Mouse (Mus musculus) midbrain, embryonic 12.5 days (tissue): ENCODE data around the gene Rnf213. TPM values are rescaled to one million over a fixed set of nuclear protein-coding genes. Genes with fewer than 3 reads are reported as not detected.
"Not testable (repeated sequence)": the region's sequence is repeated elsewhere in the genome, so short reads cannot be mapped to it uniquely, and the experiment has no call there.

Experiments used
- ATAC-seq: fragments of 200-750 bp; cut with Nextera tagmentation; 2 replicates; pipeline ENCODE4 v1.8.0; 2017; ENCODE audit warnings: low read depth, moderate TSS enrichment, moderate library complexity; ENCODE audit not compliant: low FRiP score
- H3K27ac ChIP-seq: fragments of 300-500 bp; sonication (generic); replicated peaks from 2 replicates; pipeline ENCODE4 v1.5.1; 2016; ENCODE audit warnings: mild to moderate bottlenecking
- H3K27me3 ChIP-seq: fragments of 300-500 bp; sonication (generic); 2 replicates; pipeline ENCODE4 v1.6.1; 2016; ENCODE audit warnings: mild to moderate bottlenecking
- H3K36me3 ChIP-seq: fragments of 300-500 bp; sonication (generic); 2 replicates; pipeline ENCODE4 v1.6.1; 2016
- H3K4me1 ChIP-seq: fragments of 300-500 bp; sonication (generic); 2 replicates; pipeline ENCODE4 v1.6.1; 2016
- H3K4me2 ChIP-seq: fragments of 300-500 bp; sonication (generic); replicated peaks from 2 replicates; pipeline ENCODE4 v1.6.1; 2016; ENCODE audit warnings: mild to moderate bottlenecking, moderate library complexity
- H3K4me3 ChIP-seq: fragments of 300-500 bp; sonication (generic); 2 replicates; pipeline ENCODE4 v1.5.1; 2016; ENCODE audit warnings: mild to moderate bottlenecking
- H3K9ac ChIP-seq: fragments of 300-500 bp; sonication (generic); replicated peaks from 2 replicates; pipeline ENCODE4 v1.6.1; 2016; ENCODE audit warnings: mild to moderate bottlenecking, moderate library complexity
- H3K9me3 ChIP-seq: fragments of 300-500 bp; sonication (generic); 2 replicates; pipeline ENCODE4 v1.6.1; 2016; ENCODE audit warnings: mild to moderate bottlenecking
- WGBS: fragments of 180-500 bp; shearing (Covaris S2); methylation state at CpG from one replicate; pipeline ENCODE4 v1.1.7; 2016; 5-methylcytosine and 5-hydroxymethylcytosine counted together
- polyA plus RNA-seq: library from polyadenylated mRNA; unstranded; fragments of >200 nt; fragmentation: Nextera tagmentation; extraction: Ambion mirVana; gene quantifications from 2 replicates; pipeline ENCODE4 v1.2.1, GENCODE M21; 2016

Gene Rnf213
- polyA plus RNA-seq, 1 experiment from 2014 or later = 1.2 TPM

- peak; percentile 85 for ATAC-seq
- Histone ChIP-seq H3K36me3 (0 out of 2 replicates have a peak, but pooled peaks cover 5% of the 10 kb centered on the region), H3K4me1 (peaks cover 16% of the 10 kb centered on the region), H3K4me3 (peak overlapping the region; percentile 22), H3K9ac (peak overlapping the region; percentile 21; the same call in 1 of the 2 replicates), H3K4me2 (peak overlapping the region; percentile 47), H3K9me3 (0 out of 2 replicates have a peak, but pooled peaks cover 3% of the 10 kb centered on the region), H3K27me3 (no peaks in the 10 kb centered on the region), H3K27ac (peak overlapping the region; percentile 52)
- 29% methylated on average over 11 of the region's 11 CpGs for WGBS
These were observed 29.3 kb upstream of the Rnf213 start for GRCm38 (mm10) chr11:119363534-119364145.

GRCm38 (mm10) chr11:119375425-119375824, 17.5 kb upstream of the Rnf213 start:
- Histone ChIP-seq H3K9ac (no peak overlapping the region), H3K4me3 (no peak overlapping the region), H3K27ac (no peak overlapping the region), H3K27me3 (no peaks in the 10 kb centered on the region), H3K9me3 (no peaks in the 10 kb centered on the region), H3K36me3 (peaks cover 21% of the 10 kb centered on the region), H3K4me1 (no peaks in the 10 kb centered on the region), H3K4me2 (no peak overlapping the region)
- WGBS = 89% methylated on average over 6 of the region's 6 CpGs
- no peak for ATAC-seq

- WGBS = 91% methylated on average over 11 of the region's 11 CpGs
- no peak overlapping the region for H3K27ac ChIP-seq
- H3K9me3 ChIP-seq = no peaks in the 10 kb centered on the region
- no peak overlapping the region for H3K4me3 ChIP-seq
- H3K36me3 ChIP-seq = peaks cover 21% of the 10 kb centered on the region
- H3K4me2 ChIP-seq = no peak overlapping the region
- no peak for ATAC-seq
- H3K9ac ChIP-seq = no peak overlapping the region
- H3K27me3 ChIP-seq = no peaks in the 10 kb centered on the region
- H3K4me1 ChIP-seq = no peaks in the 10 kb centered on the region
These were observed 15.6 kb upstream of the Rnf213 start for GRCm38 (mm10) chr11:119377326-119377725.

GRCm38 (mm10) chr11:119378551-119378950, 14.3 kb upstream of the Rnf213 start:
- no peak overlapping the region for H3K4me3 ChIP-seq
- whole genome bisulfite sequencing = 97% methylated on average over 1 of the region's 1 CpGs
- no peak overlapping the region for H3K9ac ChIP-seq
- no peak for ATAC-seq
- no peak overlapping the region for H3K27ac ChIP-seq
- H3K36me3 ChIP-seq = peaks cover 21% of the 10 kb centered on the region
- H3K4me1 ChIP-seq = no peaks in the 10 kb centered on the region
- no peak overlapping the region for H3K4me2 ChIP-seq
- no peaks in the 10 kb centered on the region for H3K9me3 ChIP-seq
- no peaks in the 10 kb centered on the region for H3K27me3 ChIP-seq

- H3K4me1 ChIP-seq = no peaks in the 10 kb centered on the region
- H3K9me3 ChIP-seq = no peaks in the 10 kb centered on the region
- 86% methylated on average over 9 of the region's 9 CpGs for WGBS
- H3K36me3 ChIP-seq = peaks cover 21% of the 10 kb centered on the region
- H3K27me3 ChIP-seq = no peaks in the 10 kb centered on the region
- no peak for ATAC-seq
- H3K9ac ChIP-seq = no peak overlapping the region
- no peak overlapping the region for H3K4me2 ChIP-seq
- no peak overlapping the region for H3K27ac ChIP-seq
- H3K4me3 ChIP-seq = no peak overlapping the region
These were observed 11.1 kb upstream of the Rnf213 start for GRCm38 (mm10) chr11:119381631-119382337.

- Histone ChIP-seq H3K36me3 (peaks cover 17% of the 10 kb centered on the region), H3K4me1 (no peaks in the 10 kb centered on the region), H3K9ac (no peak overlapping the region), H3K27me3 (no peaks in the 10 kb centered on the region), H3K4me2 (no peak overlapping the region), H3K4me3 (no peak overlapping the region), H3K9me3 (no peaks in the 10 kb centered on the region), H3K27ac (no peak overlapping the region)
- ATAC-seq = no peak
- WGBS = 83% methylated on average over 6 of the region's 6 CpGs
These were observed 10.5 kb upstream of the Rnf213 start for GRCm38 (mm10) chr11:119382338-119382850.

- Histone ChIP-seq H3K4me2 (no peak overlapping the region), H3K4me3 (no peak overlapping the region), H3K4me1 (peaks cover 4% of the 10 kb centered on the region), H3K9me3 (no peaks in the 10 kb centered on the region), H3K9ac (no peak overlapping the region), H3K27me3 (peaks cover 25% of the 10 kb centered on the region), H3K27ac (no peak overlapping the region), H3K36me3 (peaks cover 6% of the 10 kb centered on the region; the same call in 1 of the 2 replicates)
- 83% methylated on average over 4 of the region's 4 CpGs for WGBS
- ATAC-seq = no peak
These were observed 8.0 kb upstream of the Rnf213 start for GRCm38 (mm10) chr11:119384904-119385303.

- Histone ChIP-seq H3K4me3 (no peak overlapping the region), H3K27me3 (peaks cover 39% of the 10 kb centered on the region), H3K9ac (no peak overlapping the region), H3K4me1 (peaks cover 15% of the 10 kb centered on the region), H3K9me3 (no peaks in the 10 kb centered on the region), H3K27ac (no peak overlapping the region), H3K36me3 (no peaks in the 10 kb centered on the region), H3K4me2 (no peak overlapping the region)
- ATAC-seq = no peak
- WGBS = 97% methylated on average over 5 of the region's 5 CpGs
These were observed 6.6 kb upstream of the Rnf213 start for GRCm38 (mm10) chr11:119386306-119386705.

GRCm38 (mm10) chr11:119387273-119387672, 5.6 kb upstream of the Rnf213 start:
- H3K36me3 ChIP-seq, H3K9me3 ChIP-seq, H3K4me3 ChIP-seq, H3K9ac ChIP-seq, H3K4me2 ChIP-seq, ATAC-seq, H3K27ac ChIP-seq: not testable (repeated sequence)
- WGBS = 33% methylated on average over 3 of the region's 3 CpGs
- H3K27me3 ChIP-seq = peaks cover 49% of the 10 kb centered on the region
- H3K4me1 ChIP-seq = peaks cover 18% of the 10 kb centered on the region

- peak overlapping the region; percentile 93 for H3K4me2 ChIP-seq
- H3K4me3 ChIP-seq = peak overlapping the region; percentile 51
- no peaks in the 10 kb centered on the region for H3K9me3 ChIP-seq
- no peak for ATAC-seq
- H3K27ac ChIP-seq = no peak overlapping the region
- WGBS = under 1% methylated on average over 35 of the region's 35 CpGs
- peaks cover 74% of the 10 kb centered on the region for H3K27me3 ChIP-seq
- H3K4me1 ChIP-seq = peaks cover 22% of the 10 kb centered on the region
- H3K9ac ChIP-seq = peak overlapping the region; percentile 45
- H3K36me3 ChIP-seq = no peaks in the 10 kb centered on the region
These were observed 3.0 kb upstream of the Rnf213 start for GRCm38 (mm10) chr11:119389851-119390270.

GRCm38 (mm10) chr11:119390271-119391231, 2.3 kb upstream of the Rnf213 start:
- H3K27me3 ChIP-seq = peaks cover 81% of the 10 kb centered on the region
- no peaks in the 10 kb centered on the region for H3K36me3 ChIP-seq
- peak overlapping the region; percentile 45 for H3K9ac ChIP-seq
- 3% methylated on average over 52 of the region's 53 CpGs for WGBS
- H3K27ac ChIP-seq = no peak overlapping the region
- no peak for ATAC-seq
- peaks cover 22% of the 10 kb centered on the region for H3K4me1 ChIP-seq
- no peaks in the 10 kb centered on the region for H3K9me3 ChIP-seq
- H3K4me3 ChIP-seq = peak overlapping the region; percentile 51
- peak overlapping the region; percentile 93 for H3K4me2 ChIP-seq
